Mouse (Mus musculus) kidney, postnatal 0 days (tissue): Measurements from ENCODE around the gene Actl7a. TPM values are rescaled to one million over a fixed set of nuclear protein-coding genes. Genes with fewer than 3 reads are reported as not detected.

Experiments used
- ATAC-seq: fragments of 200-750 bp; cut with Nextera tagmentation; replicated peaks from 2 replicates; pipeline ENCODE4 v1.8.0; 2017; ENCODE audit warnings: low read depth, moderate number of reproducible peaks, moderate TSS enrichment, moderate library complexity; ENCODE audit not compliant: low FRiP score
- DNase-seq: peaks from one replicate; pipeline ENCODE4 v3.0.0-alpha.2; 2016; ENCODE audit warnings: low spot score
- H3K27ac ChIP-seq: fragments of 300-500 bp; sonication (generic); 2 replicates; pipeline ENCODE4 v1.5.1; 2014; ENCODE audit warnings: mild to moderate bottlenecking
- H3K27me3 ChIP-seq: fragments of 300-500 bp; sonication (generic); 2 replicates; pipeline ENCODE4 v1.6.1; 2014; ENCODE audit warnings: low read length, mixed read lengths; ENCODE audit not compliant: insufficient read depth
- H3K36me3 ChIP-seq: fragments of 300-500 bp; sonication (generic); 2 replicates; pipeline ENCODE4 v1.6.1; 2014; ENCODE audit warnings: low read length, mixed read lengths; ENCODE audit not compliant: insufficient read depth
- H3K4me1 ChIP-seq: fragments of 300-500 bp; sonication (generic); replicated peaks from 2 replicates; pipeline ENCODE4 v1.6.1; 2014; ENCODE audit warnings: antibody characterized with exemption, low read length, mixed read lengths; ENCODE audit not compliant: insufficient read depth
- H3K4me2 ChIP-seq: fragments of 300-500 bp; sonication (generic); 2 replicates; pipeline ENCODE4 v1.6.1; 2014; ENCODE audit warnings: mild to moderate bottlenecking, low read length, moderate library complexity, mixed read lengths
- H3K4me3 ChIP-seq: fragments of 300-500 bp; sonication (generic); replicated peaks from 2 replicates; pipeline ENCODE4 v1.5.1; 2014; ENCODE audit warnings: low read depth, low read length
- H3K9ac ChIP-seq: fragments of 300-500 bp; sonication (generic); 2 replicates; pipeline ENCODE4 v1.6.1; 2014; ENCODE audit warnings: low read depth, low read length
- H3K9me3 ChIP-seq: fragments of 300-500 bp; sonication (generic); replicated peaks from 2 replicates; pipeline ENCODE4 v1.6.1; 2016; ENCODE audit warnings: low read length, inconsistent platforms, mixed read lengths
- CTCF ChIP-seq: IDR thresholded peaks from 2 replicates; pipeline ENCODE4 v1.5.1; 2016; ENCODE audit warnings: antibody characterized with exemption, low read depth, mild to moderate bottlenecking, moderate library complexity
- WGBS: fragments of 180-500 bp; shearing (Covaris S2); extraction: QIAGEN DNeasy Blood & Tissue Kit; methylation state at CpG from one replicate; pipeline ENCODE4 v1.1.7; 2014; 5-methylcytosine and 5-hydroxymethylcytosine counted together
- polyA plus RNA-seq: library from polyadenylated mRNA; unstranded; fragments of >200 nt; fragmentation: Nextera tagmentation; extraction: Ambion mirVana; gene quantifications from 2 replicates; pipeline ENCODE4 v1.2.1, GENCODE M21; 2015

The Actl7a gene
- polyA plus RNA-seq, 1 experiment from 2014 or later = not detected

GRCm38 (mm10) chr4:56725839-56726238 is 17.4 kb upstream of the Actl7a start:
- WGBS = 61% methylated on average over 8 of the region's 8 CpGs
- H3K27me3 ChIP-seq = no peaks in the 10 kb centered on the region
- DNase-seq = no peak

GRCm38 (mm10) chr4:56740020-56740485 is 3.2 kb upstream of the Actl7a start, which contains the start of gene Gm26657:
TSS of gene Gm26657 (plus strand) at chr4:56740070.
- WGBS = 82% methylated on average over 18 of the region's 18 CpGs
- no peaks in the 10 kb centered on the region for H3K27me3 ChIP-seq
- no peaks in the 10 kb centered on the region for H3K4me1 ChIP-seq
- no peak within 1 kb of the TSS for H3K27ac ChIP-seq
- TF ChIP-seq CTCF = no peak
- no peak for ATAC-seq
- no peaks in the 10 kb centered on the region for H3K36me3 ChIP-seq
- H3K9me3 ChIP-seq = no peaks in the 10 kb centered on the region
- H3K4me3 ChIP-seq = no peak within 1 kb of the TSS
- DNase-seq = no peak
- H3K4me2 ChIP-seq = no peak within 1 kb of the TSS
- no peak within 1 kb of the TSS for H3K9ac ChIP-seq

More at GRCm38 (mm10) chr4:56725839-56726238, 17.4 kb upstream of the Actl7a start:
- H3K4me3 ChIP-seq = no peak overlapping the region
- H3K4me1 ChIP-seq = no peaks in the 10 kb centered on the region
- H3K9me3 ChIP-seq = no peaks in the 10 kb centered on the region
- H3K36me3 ChIP-seq = no peaks in the 10 kb centered on the region
- peak; percentile 49 for TF ChIP-seq CTCF
- no peak for ATAC-seq
- H3K4me2 ChIP-seq = no peak overlapping the region
- no peak overlapping the region for H3K9ac ChIP-seq
- H3K27ac ChIP-seq = no peak overlapping the region

GRCm38 (mm10) chr4:56740611-56741010 is 2.6 kb upstream of the Actl7a start:
- DNase-seq = no peak
- ATAC-seq = no peak

GRCm38 (mm10) chr4:56741041-56741493 is 2.1 kb upstream of the Actl7a start, which contains the start of gene Actl7b:
TSS of gene Actl7b (minus strand) at chr4:56741443.
- no peak within 1 kb of the TSS for H3K27ac ChIP-seq
- H3K36me3 ChIP-seq = no peaks in the 10 kb centered on the region
- H3K9ac ChIP-seq = no peak within 1 kb of the TSS
- no peaks in the 10 kb centered on the region for H3K27me3 ChIP-seq
- no peak for ATAC-seq
- H3K9me3 ChIP-seq = no peaks in the 10 kb centered on the region
- DNase-seq = no peak
- 97% methylated on average over 13 of the region's 13 CpGs for WGBS
- H3K4me2 ChIP-seq = no peak within 1 kb of the TSS
- no peak within 1 kb of the TSS for H3K4me3 ChIP-seq
- H3K4me1 ChIP-seq = no peaks in the 10 kb centered on the region
- no peak for TF ChIP-seq CTCF

More at GRCm38 (mm10) chr4:56740611-56741010, 2.6 kb upstream of the Actl7a start:
- Histone ChIP-seq H3K9ac (no peak overlapping the region), H3K9me3 (no peaks in the 10 kb centered on the region), H3K4me3 (no peak overlapping the region), H3K27ac (no peak overlapping the region), H3K4me2 (no peak overlapping the region), H3K27me3 (no peaks in the 10 kb centered on the region), H3K36me3 (no peaks in the 10 kb centered on the region), H3K4me1 (no peaks in the 10 kb centered on the region)
- no peak for TF ChIP-seq CTCF
- WGBS = 97% methylated on average over 20 of the region's 20 CpGs

GRCm38 (mm10) chr4:56742698-56743097 is 515 bp upstream of the Actl7a start:
- H3K27me3 ChIP-seq = no peaks in the 10 kb centered on the region
- H3K4me3 ChIP-seq = no peak overlapping the region
- ATAC-seq = no peak
- no peak for TF ChIP-seq CTCF
- no peak overlapping the region for H3K27ac ChIP-seq
- H3K9ac ChIP-seq = no peak overlapping the region
- H3K9me3 ChIP-seq = no peaks in the 10 kb centered on the region
- DNase-seq = no peak
- H3K36me3 ChIP-seq = no peaks in the 10 kb centered on the region
- no peak overlapping the region for H3K4me2 ChIP-seq
- no peaks in the 10 kb centered on the region for H3K4me1 ChIP-seq
- WGBS = 85% methylated on average over 4 of the region's 4 CpGs

GRCm38 (mm10) chr4:56746345-56746744 is 3.1 kb downstream of the Actl7a start:
- Histone ChIP-seq H3K4me3 (no peak overlapping the region), H3K27ac (no peak overlapping the region), H3K9ac (no peak overlapping the region), H3K4me1 (no peaks in the 10 kb centered on the region), H3K4me2 (no peak overlapping the region), H3K27me3 (no peaks in the 10 kb centered on the region), H3K36me3 (peaks cover 12% of the 10 kb centered on the region), H3K9me3 (no peaks in the 10 kb centered on the region)
- no peak for ATAC-seq
- 65% methylated on average over 2 of the region's 2 CpGs for WGBS
- TF ChIP-seq CTCF = no peak
- DNase-seq = peak; percentile 29

GRCm38 (mm10) chr4:56747456-56747855 is 4.2 kb downstream of the Actl7a start:
- TF ChIP-seq CTCF = no peak
- no peak overlapping the region for H3K4me3 ChIP-seq
- ATAC-seq (no peak), DNase-seq (no peak)
- no peak overlapping the region for H3K27ac ChIP-seq
- H3K9ac ChIP-seq = no peak overlapping the region
- H3K9me3 ChIP-seq = no peaks in the 10 kb centered on the region
- peaks cover 19% of the 10 kb centered on the region for H3K36me3 ChIP-seq
- WGBS = 96% methylated on average over 9 of the region's 9 CpGs
- no peaks in the 10 kb centered on the region for H3K27me3 ChIP-seq
- H3K4me2 ChIP-seq = no peak overlapping the region
- no peaks in the 10 kb centered on the region for H3K4me1 ChIP-seq
